Mouse (Mus musculus) gastrocnemius, adult 8-10 months (tissue): ENCODE measurements around the gene Rack1. TPM values are rescaled to one million over a fixed set of nuclear protein-coding genes. Genes with fewer than 3 reads are reported as not detected.

Experiments
- DNase-seq, 2 experiments: peaks; one replicate each; pipeline ENCODE4 v3.0.0; 2022; ENCODE audit warnings: low spot score in 2 of 2
- total RNA-seq, 4 experiments: library from RNA; stranded (reverse); gene quantifications; 2 replicates each; pipeline ENCODE4 v1.2.4; 2022

The Rack1 gene
- total RNA-seq, 4 experiments from 2014 or later: 411 to 495 (median 459) TPM

GRCm38 (mm10) chr11:48793184-48793583 lies 6.9 kb upstream of the Rack1 start:
- no peak for DNase-seq

- no peak for DNase-seq
Measured at GRCm38 (mm10) chr11:48795221-48795620, 4.9 kb upstream of the Rack1 start.

GRCm38 (mm10) chr11:48796290-48796689 lies 3.8 kb upstream of the Rack1 start:
- no peak for DNase-seq

GRCm38 (mm10) chr11:48797287-48797686 lies 2.8 kb upstream of the Rack1 start:
- no peak for DNase-seq

GRCm38 (mm10) chr11:48798308-48798707 lies 1.8 kb upstream of the Rack1 start:
- DNase-seq: no peak

- DNase-seq: no peak
Measured at GRCm38 (mm10) chr11:48798984-48799920, 880 bp upstream of the Rack1 start.

GRCm38 (mm10) chr11:48801831-48802772 lies 2.0 kb downstream of the Rack1 start:
- no peak for DNase-seq

GRCm38 (mm10) chr11:48803988-48804387 lies 3.9 kb downstream of the Rack1 start:
- DNase-seq: no peak

- no peak for DNase-seq
Measured at GRCm38 (mm10) chr11:48804922-48805321, 4.8 kb downstream of the Rack1 start.

- DNase-seq: no peak
Measured at GRCm38 (mm10) chr11:48806856-48807562, 6.9 kb downstream of the Rack1 start.

- no peak for DNase-seq
Measured at GRCm38 (mm10) chr11:48807563-48808303, 7.6 kb downstream of the Rack1 start.

GRCm38 (mm10) chr11:48808304-48808646 lies 8.1 kb downstream of the Rack1 start:
- DNase-seq: no peak

- DNase-seq: peak in 1 of 2 experiments; percentile 9
Measured at GRCm38 (mm10) chr11:48808737-48809433, 8.8 kb downstream of the Rack1 start.

GRCm38 (mm10) chr11:48809434-48809830 lies 9.3 kb downstream of the Rack1 start:
- no peak for DNase-seq

- no peak for DNase-seq
Measured at GRCm38 (mm10) chr11:48810142-48810541, 10.0 kb downstream of the Rack1 start.

GRCm38 (mm10) chr11:48813782-48814181 lies 13.7 kb downstream of the Rack1 start:
- no peak for DNase-seq

- DNase-seq: no peak
Measured at GRCm38 (mm10) chr11:48815851-48816250, 15.7 kb downstream of the Rack1 start.

GRCm38 (mm10) chr11:48816281-48816781 lies 16.2 kb downstream of the Rack1 start:
- no peak for DNase-seq

- DNase-seq: peak; percentile 98 to 99
Measured at GRCm38 (mm10) chr11:48816800-48817665, 16.9 kb downstream of the Rack1 start, which contains the start of gene Trim41. TSS of gene Trim41 (minus strand) at chr11:48817353.
